Mouse (Mus musculus) G1E-ER4 (cell line): ENCODE data around the gene Il1rl1. TPM values are rescaled to one million over a fixed set of nuclear protein-coding genes. Genes with fewer than 3 reads are reported as not detected.

Experiments used
- GATA1 ChIP-seq: IDR thresholded peaks from one replicate; pipeline ENCODE4 v1.8.0; 2012; ENCODE audit warnings: low read length, inconsistent platforms
- polyA plus RNA-seq: library from polyadenylated mRNA; stranded (reverse); fragments of >175 nt; gene quantifications from 2 replicates; pipeline ENCODE4 v1.2.3, GENCODE M21; 2012

Il1rl1 gene
- polyA plus RNA-seq, 1 experiment, result 2.7 TPM

GRCm38 (mm10) chr1:40499708-40500107 lies 70.3 kb downstream of the Il1rl1 start:
- no peak for TF ChIP-seq GATA1

DNA sequence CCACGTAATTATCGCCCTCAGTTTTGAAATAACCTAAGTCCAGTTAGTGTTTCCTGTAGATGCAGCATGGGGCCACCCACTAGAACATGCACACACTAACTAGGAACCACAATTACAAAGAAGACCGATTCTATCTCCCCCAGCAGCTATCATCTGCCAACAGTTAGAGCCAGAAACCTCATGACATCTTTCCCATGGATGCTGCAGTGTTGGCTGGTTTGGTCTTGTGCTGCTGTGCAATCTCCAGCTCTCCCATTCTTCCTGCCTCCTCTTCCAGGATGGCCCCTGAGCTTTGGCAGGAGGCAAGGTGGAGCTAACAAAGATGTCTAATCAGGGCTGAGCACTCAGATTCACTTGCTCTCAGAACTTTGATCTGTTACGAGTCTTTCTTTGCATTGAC lies 71.8 kb downstream of the Il1rl1 start:
- TF ChIP-seq GATA1, result no peak

DNA sequence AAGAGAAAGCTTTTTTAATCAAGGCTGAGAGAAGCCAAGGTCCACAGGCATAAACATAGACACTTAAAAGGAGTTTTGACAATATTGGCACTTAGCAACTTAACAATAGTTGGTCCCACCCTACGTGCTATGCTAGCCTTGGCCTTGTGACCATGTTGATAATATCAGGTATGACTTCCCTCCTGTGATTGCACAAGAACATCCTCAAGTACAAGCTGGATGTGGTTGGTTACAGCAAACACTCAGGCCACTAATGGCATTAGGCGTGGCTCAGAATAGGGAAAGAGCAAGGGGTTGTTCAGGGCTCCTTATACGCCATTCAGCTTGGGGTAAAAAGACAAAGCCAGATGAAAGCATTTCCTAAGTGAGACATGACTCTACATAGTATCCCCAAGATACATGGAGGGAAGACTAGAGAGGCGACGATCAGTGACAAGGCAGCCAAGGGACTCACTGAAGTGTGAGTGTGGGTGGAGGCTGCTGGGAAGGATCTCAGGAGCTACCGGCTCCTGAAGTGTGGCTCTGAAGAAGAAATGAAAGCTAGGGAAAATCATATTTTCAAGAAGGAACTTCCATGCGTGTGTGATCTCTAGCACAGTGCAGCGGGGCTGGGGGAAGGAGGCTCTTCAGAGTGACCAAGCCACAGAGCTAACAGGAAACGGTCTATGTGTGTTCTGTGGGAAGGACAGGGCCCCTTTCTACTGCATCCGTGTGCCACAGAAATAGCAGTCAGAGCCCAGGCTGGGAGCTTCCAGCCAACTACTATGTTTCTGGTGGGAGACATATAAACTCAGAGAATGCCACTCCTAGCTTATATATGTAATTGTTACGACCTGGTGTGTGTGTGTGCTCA lies 72.4 kb downstream of the Il1rl1 start:
- no peak for TF ChIP-seq GATA1

- TF ChIP-seq GATA1, result no peak
Measured at GRCm38 (mm10) chr1:40504548-40504947, 75.2 kb downstream of the Il1rl1 start.

Other genes with a start within 250 kb of the Il1rl1 start
- not detected in 2 replicates for gene Il1r1, start 204.5 kb upstream of the Il1rl1 start, polyA plus RNA-seq
- gene Il1rl2, start 105.0 kb upstream of the Il1rl1 start, polyA plus RNA-seq, result not detected in 2 replicates
- not detected in 2 replicates for gene Il18r1, start 36.0 kb downstream of the Il1rl1 start, polyA plus RNA-seq
- not detected in 2 replicates for gene Il18rap, start 85.8 kb downstream of the Il1rl1 start, polyA plus RNA-seq
- gene Slc9a4, start 150.5 kb downstream of the Il1rl1 start, polyA plus RNA-seq, result not detected in 2 replicates